Mouse (Mus musculus): ENCODE measurements around the gene Znrf1.

DNA sequence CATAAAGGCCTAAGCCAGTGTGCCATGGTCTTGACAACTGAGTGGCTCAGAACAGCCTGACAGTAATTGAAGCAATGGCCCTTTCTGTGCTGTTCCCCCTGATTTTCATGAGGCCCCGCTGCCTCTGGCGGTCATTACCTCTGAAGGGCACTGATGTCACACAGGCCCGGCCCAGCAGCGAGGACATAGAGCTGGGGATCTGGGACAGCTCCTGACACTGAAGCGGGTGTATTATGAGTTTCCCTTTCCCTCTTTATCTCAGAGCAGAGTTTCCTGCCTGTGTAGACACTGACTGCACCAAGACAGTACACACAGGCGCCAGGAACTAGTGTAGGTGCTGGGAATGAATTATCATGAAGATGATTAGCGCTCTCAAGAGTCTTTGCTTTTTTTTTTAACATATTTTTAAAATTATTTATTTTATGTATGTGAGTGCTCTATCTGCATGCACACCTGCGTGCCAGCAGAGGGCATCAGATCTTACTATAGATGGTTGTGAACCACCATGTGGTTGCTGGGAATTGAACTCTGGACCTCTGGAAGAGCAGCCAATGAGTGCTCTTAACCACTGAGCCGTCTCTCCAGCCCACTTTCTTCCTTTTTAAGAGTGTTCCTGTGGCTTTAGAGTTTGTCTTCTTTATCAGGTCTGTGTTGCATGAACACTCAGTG is 7.9 kb downstream of the Znrf1 start:
- TF ChIP-seq CTCF (IDR thresholded peaks at IDR 0.05; ENCODE audit: control insufficient read depth, insufficient read depth, low read length) (no peak), POLR2A (IDR thresholded peaks at IDR 0.05; ENCODE audit: borderline replicate concordance, control insufficient read depth, low read depth, low read length) (no peak)
